Mouse (Mus musculus) brain, embryonic 14.5 days (tissue): ENCODE measurements around the gene Cdca8. TPM values are rescaled to one million over a fixed set of nuclear protein-coding genes. Genes with fewer than 3 reads are reported as not detected.
A peak's percentile ranks its signal among the peaks of the same experiment; 100 is the strongest.

Experiments
- DNase-seq: peaks from one replicate; pipeline ENCODE4 v3.0.0-alpha.2; 2011; ENCODE audit warnings: low read depth
- CTCF ChIP-seq: fragments of 200-500 bp; IDR thresholded peaks from 2 replicates; pipeline ENCODE4 v1.5.1; 2012; ENCODE audit warnings: inconsistent platforms, mild to moderate bottlenecking, moderate library complexity, borderline replicate concordance; ENCODE audit not compliant: insufficient read depth, insufficient read length; ENCODE audit errors: extremely low read depth
- POLR2A ChIP-seq: fragments of 200-500 bp; IDR thresholded peaks from 2 replicates; pipeline ENCODE4 v1.6.1; 2012; ENCODE audit warnings: mild to moderate bottlenecking, inconsistent platforms, borderline replicate concordance; ENCODE audit not compliant: poor library complexity, insufficient read depth, insufficient read length, severe bottlenecking; ENCODE audit errors: extremely low read depth
- polyA plus RNA-seq: library from polyadenylated mRNA; depleted of rRNA; stranded (reverse); fragments of >200 nt; gene quantifications from 2 replicates; pipeline ENCODE4 v1.2.3, GENCODE M21; 2012

Gene Cdca8
- polyA plus RNA-seq, 1 experiment: 29.5 TPM

GRCm38 (mm10) chr4:124971094-124971493, 32.0 kb upstream of the Cdca8 start:
- TF ChIP-seq CTCF: no peak
- TF ChIP-seq POLR2A: no peak
- no peak for DNase-seq

- DNase-seq: peak; percentile 70
- no peak for TF ChIP-seq CTCF
- no peak for TF ChIP-seq POLR2A
Measured at GRCm38 (mm10) chr4:124970677-124971076, 31.6 kb upstream of the Cdca8 start.

GRCm38 (mm10) chr4:124970194-124970593, 31.1 kb upstream of the Cdca8 start:
- TF ChIP-seq CTCF (no peak), POLR2A (no peak)
- DNase-seq: no peak

GRCm38 (mm10) chr4:124969219-124969848, 30.2 kb upstream of the Cdca8 start:
- no peak for DNase-seq
- TF ChIP-seq CTCF (no peak), POLR2A (no peak)

- no peak for TF ChIP-seq POLR2A
- TF ChIP-seq CTCF: no peak
- DNase-seq: no peak
Measured at GRCm38 (mm10) chr4:124968711-124969110, 29.6 kb upstream of the Cdca8 start.

- TF ChIP-seq CTCF (no peak), POLR2A (no peak)
- peak; percentile 53 for DNase-seq
Measured at GRCm38 (mm10) chr4:124964912-124965599, 25.9 kb upstream of the Cdca8 start.

GRCm38 (mm10) chr4:124962576-124962975, 23.5 kb upstream of the Cdca8 start:
- TF ChIP-seq POLR2A (no peak), CTCF (no peak)
- no peak for DNase-seq

GRCm38 (mm10) chr4:124960940-124961339, 21.8 kb upstream of the Cdca8 start:
- no peak for DNase-seq
- TF ChIP-seq CTCF (no peak), POLR2A (no peak)

- DNase-seq: no peak
- TF ChIP-seq CTCF (no peak), POLR2A (no peak)
Measured at GRCm38 (mm10) chr4:124959062-124959461, 20.0 kb upstream of the Cdca8 start.

GRCm38 (mm10) chr4:124957284-124957683, 18.2 kb upstream of the Cdca8 start:
- no peak for TF ChIP-seq CTCF
- no peak for TF ChIP-seq POLR2A
- DNase-seq: no peak

- TF ChIP-seq CTCF (no peak), POLR2A (no peak)
- no peak for DNase-seq
Measured at GRCm38 (mm10) chr4:124953546-124953945, 14.4 kb upstream of the Cdca8 start.

GRCm38 (mm10) chr4:124951036-124951433, 11.9 kb upstream of the Cdca8 start:
- TF ChIP-seq POLR2A (no peak), CTCF (no peak)
- DNase-seq: no peak
